Mouse (Mus musculus): Measurements from ENCODE around the gene Cnst.

DNA sequence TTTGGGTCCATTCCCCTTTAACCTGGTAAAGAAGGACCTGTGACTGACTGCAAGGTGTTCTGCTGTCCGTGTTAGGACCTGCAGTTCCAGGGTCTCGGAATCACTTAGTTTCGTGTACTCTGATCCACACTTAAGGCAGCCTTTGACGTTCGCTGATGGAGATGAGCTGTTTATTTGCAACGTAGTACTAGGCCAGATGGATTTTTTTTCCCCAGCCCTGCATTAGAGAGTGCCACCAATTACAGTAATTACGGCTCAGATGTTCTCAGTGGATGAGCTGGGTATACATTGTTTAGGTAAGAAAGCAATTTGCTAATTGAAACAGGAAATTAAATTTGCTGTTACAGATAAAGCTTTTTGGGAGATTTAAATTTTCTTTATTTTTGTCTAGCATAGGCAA, 71.3 kb downstream of the Cnst start:
- TF ChIP-seq POLR2A (IDR thresholded peaks at IDR 0.05; ENCODE audit: control insufficient read depth, extremely low read depth, insufficient read depth, low read length, poor library complexity) (no peak), CTCF (IDR thresholded peaks at IDR 0.05; ENCODE audit: borderline replicate concordance, control insufficient read depth, extremely low read depth, insufficient read depth, low read length, poor library complexity) (no peak)

Data from thymus, adult 2 months (tissue).